Mouse (Mus musculus): ENCODE measurements at regions not wholly inside any gene's neighbourhood (a gene's known extent, or its start where the extent isn't known, plus 50 kb on each side); places are given as distances from the start of the nearest gene placed in this dataset.
A peak's percentile ranks its signal among the peaks of the same experiment; 100 is the strongest.

GRCm38 (mm10) chr16:30735360-30735759 lies 135.8 kb downstream of the Fam43a start:
- DNase-seq (ENCODE audit: low read depth, low spot score), result no peak

GRCm38 (mm10) chr16:30735969-30736368 lies 136.4 kb downstream of the Fam43a start:
- DNase-seq (ENCODE audit: low read depth, low spot score), result no peak

- peak; percentile 82 for DNase-seq (ENCODE audit: low read depth, low spot score)
Observed at GRCm38 (mm10) chr16:30736662-30737326, 137.3 kb downstream of the Fam43a start.

- DNase-seq (ENCODE audit: low read depth, low spot score), result no peak
Observed at GRCm38 (mm10) chr16:30737524-30737923, 138.0 kb downstream of the Fam43a start.

- DNase-seq (ENCODE audit: low read depth, low spot score), result no peak
Observed at GRCm38 (mm10) chr16:30739651-30740050, 140.1 kb downstream of the Fam43a start.

GRCm38 (mm10) chr16:30741192-30741591 lies 141.7 kb downstream of the Fam43a start:
- no peak for DNase-seq (ENCODE audit: low read depth, low spot score)

GRCm38 (mm10) chr16:30742474-30742873 lies 143.0 kb downstream of the Fam43a start:
- no peak for DNase-seq (ENCODE audit: low read depth, low spot score)

- no peak for DNase-seq (ENCODE audit: low read depth, low spot score)
Observed at GRCm38 (mm10) chr16:30743566-30743965, 144.0 kb downstream of the Fam43a start.

- DNase-seq (ENCODE audit: low read depth, low spot score), result no peak
Observed at GRCm38 (mm10) chr16:30744237-30744636, 144.7 kb downstream of the Fam43a start.

- peak; percentile 53 for DNase-seq (ENCODE audit: low read depth, low spot score)
Observed at GRCm38 (mm10) chr16:30745598-30746181, 146.2 kb downstream of the Fam43a start.

GRCm38 (mm10) chr16:30746211-30746610 lies 146.7 kb downstream of the Fam43a start:
- no peak for DNase-seq (ENCODE audit: low read depth, low spot score)

- peak; percentile 90 for DNase-seq (ENCODE audit: low read depth, low spot score)
Observed at GRCm38 (mm10) chr16:30749841-30750240, 150.3 kb downstream of the Fam43a start.

GRCm38 (mm10) chr16:30755771-30756170 lies 156.2 kb downstream of the Fam43a start:
- DNase-seq (ENCODE audit: low read depth, low spot score), result no peak

GRCm38 (mm10) chr16:30756678-30757077 lies 157.2 kb downstream of the Fam43a start:
- peak; percentile 33 for DNase-seq (ENCODE audit: low read depth, low spot score)

- DNase-seq (ENCODE audit: low read depth, low spot score), result no peak
Observed at GRCm38 (mm10) chr16:30757556-30757955, 158.0 kb downstream of the Fam43a start.

- no peak for DNase-seq (ENCODE audit: low read depth, low spot score)
Observed at GRCm38 (mm10) chr16:30758041-30758440, 158.5 kb downstream of the Fam43a start.

GRCm38 (mm10) chr16:30759503-30759902 lies 160.0 kb downstream of the Fam43a start:
- DNase-seq (ENCODE audit: low read depth, low spot score), result no peak

- DNase-seq (ENCODE audit: low read depth, low spot score), result no peak
Observed at GRCm38 (mm10) chr16:30761201-30761710, 161.7 kb downstream of the Fam43a start.

GRCm38 (mm10) chr16:30762898-30763595 lies 163.5 kb downstream of the Fam43a start:
- DNase-seq (ENCODE audit: low read depth, low spot score), result no peak

GRCm38 (mm10) chr16:30765591-30765990 lies 166.1 kb downstream of the Fam43a start:
- DNase-seq (ENCODE audit: low read depth, low spot score), result no peak

- DNase-seq (ENCODE audit: low read depth, low spot score), result peak; percentile 24
Observed at GRCm38 (mm10) chr16:30769007-30769442, 169.5 kb downstream of the Fam43a start.

- no peak for DNase-seq (ENCODE audit: low read depth, low spot score)
Observed at GRCm38 (mm10) chr16:30769467-30769866, 169.9 kb downstream of the Fam43a start.

- no peak for DNase-seq (ENCODE audit: low read depth, low spot score)
Observed at GRCm38 (mm10) chr16:30772802-30773201, 173.3 kb downstream of the Fam43a start.
